8 mouse cellular contexts compared by ENCODE assay signal in genomic region chr13:107889588-107889984, GRCm38 (mm10).
A peak's percentile ranks its signal among the peaks of the same experiment; 100 is the strongest.
DNase-seq lines count a peak whose midpoint lies in the region; ATAC-seq and TF ChIP-seq lines count a peak whose summit lies in the region.

No protein-coding gene starts in this region.

- no peak for TF ChIP-seq CTCF in layer of hippocampus, adult 2 months (conservative IDR thresholded peaks at IDR 0.05)

- H3K9ac ChIP-seq in ES-E14 (ENCODE audit: insufficient read depth, low read depth, low read length, poor library complexity, severe bottlenecking) = peak overlapping the region; percentile 82
- H3K9ac ChIP-seq in embryonic facial prominence, embryonic 13.5 days = peak overlapping the region; percentile 85
- H3K9ac ChIP-seq in limb, embryonic 12.5 days (replicated peaks) = peak overlapping the region; percentile 74
- H3K9ac ChIP-seq in stomach, embryonic 15.5 days = peak overlapping the region; percentile 87

- H3K9me3 ChIP-seq in ES-E14 (ENCODE audit: control insufficient read depth, insufficient read depth, low read depth, low read length) = no peaks in the 10 kb centered on the region
- no peaks in the 10 kb centered on the region for H3K9me3 ChIP-seq in embryonic facial prominence, embryonic 13.5 days
- H3K9me3 ChIP-seq in limb, embryonic 12.5 days = no peaks in the 10 kb centered on the region
- no peaks in the 10 kb centered on the region for H3K9me3 ChIP-seq in stomach, embryonic 15.5 days

- DNase-seq in layer of hippocampus, adult 2 months (ENCODE audit: low spot score in 2 of 2) = no peak
- DNase-seq in layer of hippocampus, adult 9-11 months = no peak
- no peak for DNase-seq in ES-E14 (ENCODE audit: low read depth, low spot score)
- DNase-seq in thymus, postnatal 36 days = no peak
- DNase-seq in retina, embryonic 14.5 days (ENCODE audit: low spot score) = no peak

- in situ Hi-C loops in ES-E14 (cut with MboI; ENCODE audit: low sequenced_read_pairs in 2 of 2, unreplicated experiment in 2 of 2) = no loop called here

- under 1% methylated on average over 53 of the region's 66 CpGs for WGBS in embryonic facial prominence, embryonic 13.5 days
- under 1% methylated on average over 40 of the region's 66 CpGs for WGBS in limb, embryonic 12.5 days
- under 1% methylated on average over 48 of the region's 66 CpGs for WGBS in stomach, embryonic 15.5 days

- H3K36me3 ChIP-seq in ES-E14 (ENCODE audit: control insufficient read depth, insufficient read depth, low read length, poor library complexity, severe bottlenecking) = no peaks in the 10 kb centered on the region
- no peaks in the 10 kb centered on the region for H3K36me3 ChIP-seq in embryonic facial prominence, embryonic 13.5 days
- H3K36me3 ChIP-seq in limb, embryonic 12.5 days = no peaks in the 10 kb centered on the region
- no peaks in the 10 kb centered on the region for H3K36me3 ChIP-seq in stomach, embryonic 15.5 days

- no peak for ATAC-seq in embryonic facial prominence, embryonic 13.5 days (ENCODE audit: insufficient number of reproducible peaks, insufficient read depth, low FRiP score, low TSS enrichment, low read depth)
- ATAC-seq in limb, embryonic 12.5 days (ENCODE audit: insufficient number of reproducible peaks, insufficient read depth, low FRiP score, low TSS enrichment, low read depth) = 0 out of 2 replicates have a peak, but pooled peaks have one; percentile 0
- ATAC-seq in stomach, embryonic 15.5 days (ENCODE audit: insufficient read depth, low FRiP score, low read depth) = no peak

- H3K4me1 ChIP-seq in ES-E14 (ENCODE audit: control insufficient read depth in 2 of 2, insufficient read depth in 2 of 2, low read length in 2 of 2, poor library complexity in 1 of 2) = peaks cover 0 to 3% of the 10 kb centered on the region in 2 experiments; a peak in 1 of 4 replicates
- H3K4me1 ChIP-seq in embryonic facial prominence, embryonic 13.5 days = peaks cover 24% of the 10 kb centered on the region
- H3K4me1 ChIP-seq in limb, embryonic 12.5 days (replicated peaks) = peaks cover 17% of the 10 kb centered on the region
- H3K4me1 ChIP-seq in stomach, embryonic 15.5 days = peaks cover 13% of the 10 kb centered on the region; the same call in 1 of the 2 replicates

- H3K4me3 ChIP-seq in layer of hippocampus, adult 2 months = peak overlapping the region; percentile 85
- peak overlapping the region; percentile 86 to 96 for H3K4me3 ChIP-seq in ES-E14 (ENCODE audit: insufficient read depth in 1 of 2, low read depth in 1 of 2, low read length in 2 of 2, poor library complexity in 1 of 2, severe bottlenecking in 1 of 2)
- H3K4me3 ChIP-seq in embryonic facial prominence, embryonic 13.5 days = peak overlapping the region; percentile 86
- peak overlapping the region; percentile 85 for H3K4me3 ChIP-seq in limb, embryonic 12.5 days (replicated peaks)
- peak overlapping the region; percentile 90 for H3K4me3 ChIP-seq in stomach, embryonic 15.5 days (replicated peaks)

- H3K4me2 ChIP-seq in embryonic facial prominence, embryonic 13.5 days = peak overlapping the region; percentile 85
- peak overlapping the region; percentile 76 for H3K4me2 ChIP-seq in limb, embryonic 12.5 days
- H3K4me2 ChIP-seq in stomach, embryonic 15.5 days = peak overlapping the region; percentile 80

- H3K27ac ChIP-seq in layer of hippocampus, adult 2 months = peak overlapping the region; percentile 91
- H3K27ac ChIP-seq in ES-E14 (ENCODE audit: insufficient read depth, low read depth, low read length, poor library complexity, severe bottlenecking) = no peak overlapping the region
- H3K27ac ChIP-seq in embryonic facial prominence, embryonic 13.5 days = peak overlapping the region; percentile 84
- H3K27ac ChIP-seq in limb, embryonic 12.5 days = peak overlapping the region; percentile 80
- H3K27ac ChIP-seq in stomach, embryonic 15.5 days = peak overlapping the region; percentile 90

- peaks cover 17% of the 10 kb centered on the region for H3K27me3 ChIP-seq in embryonic facial prominence, embryonic 13.5 days
- peaks cover 26% of the 10 kb centered on the region for H3K27me3 ChIP-seq in limb, embryonic 12.5 days
- H3K27me3 ChIP-seq in stomach, embryonic 15.5 days (replicated peaks) = no peaks in the 10 kb centered on the region

TF ChIP-seq in ES-E14, 5 proteins besides CTCF, POLR2A, EP300 and RAD21:
- no peak for TF ChIP-seq CHD2 (IDR thresholded peaks at IDR 0.05; ENCODE audit: low read depth, low read length)
- TF ChIP-seq MAFK (IDR thresholded peaks at IDR 0.05; ENCODE audit: insufficient read depth, low read depth, low read length) = no peak
- TF ChIP-seq ZNF384 (IDR thresholded peaks at IDR 0.05; ENCODE audit: low read depth, low read length) = no peak
- no peak for TF ChIP-seq HCFC1 (IDR thresholded peaks at IDR 0.05; ENCODE audit: borderline replicate concordance, insufficient read depth, low read length)
- no peak for TF ChIP-seq ZC3H11A (IDR thresholded peaks at IDR 0.05; ENCODE audit: borderline replicate concordance, low read depth, low read length)
